Mouse (Mus musculus) E14TG2a.4 (cell line): ENCODE results near the gene Col13a1.
A peak's percentile ranks its signal among the peaks of the same experiment; 100 is the strongest.

ENCODE experiments used
- H3K27me3 ChIP-seq: 2 replicates; pipeline ENCODE4 v1.6.1; 2014; ENCODE audit warnings: low read length, control low read depth; ENCODE audit not compliant: insufficient read depth
- H3K36me3 ChIP-seq: 2 replicates; pipeline ENCODE4 v1.6.1; 2014; ENCODE audit warnings: low read length, control low read depth; ENCODE audit not compliant: insufficient read depth
- H3K4me1 ChIP-seq: replicated peaks from 2 replicates; pipeline ENCODE4 v1.6.1; 2014; ENCODE audit warnings: low read depth, low read length, control low read depth
- H3K4me3 ChIP-seq: replicated peaks from 2 replicates; pipeline ENCODE4 v1.5.1; 2014; ENCODE audit warnings: mild to moderate bottlenecking, low read length
- H3K9me3 ChIP-seq: 2 replicates; pipeline ENCODE4 v1.6.1; 2014; ENCODE audit warnings: low read length, control low read depth
- CTCF ChIP-seq: conservative IDR thresholded peaks from 2 replicates; pipeline ENCODE4 v1.5.1; 2014; ENCODE audit warnings: low read length
- NANOG ChIP-seq: IDR thresholded peaks from 2 replicates; pipeline ENCODE4 v1.6.1; 2014; ENCODE audit warnings: borderline replicate concordance, low read length, mixed read lengths
- POU5F1 ChIP-seq: IDR thresholded peaks from 2 replicates; pipeline ENCODE4 v1.6.1; 2014; ENCODE audit warnings: low read length, borderline replicate concordance

Col13a1 gene

DNA sequence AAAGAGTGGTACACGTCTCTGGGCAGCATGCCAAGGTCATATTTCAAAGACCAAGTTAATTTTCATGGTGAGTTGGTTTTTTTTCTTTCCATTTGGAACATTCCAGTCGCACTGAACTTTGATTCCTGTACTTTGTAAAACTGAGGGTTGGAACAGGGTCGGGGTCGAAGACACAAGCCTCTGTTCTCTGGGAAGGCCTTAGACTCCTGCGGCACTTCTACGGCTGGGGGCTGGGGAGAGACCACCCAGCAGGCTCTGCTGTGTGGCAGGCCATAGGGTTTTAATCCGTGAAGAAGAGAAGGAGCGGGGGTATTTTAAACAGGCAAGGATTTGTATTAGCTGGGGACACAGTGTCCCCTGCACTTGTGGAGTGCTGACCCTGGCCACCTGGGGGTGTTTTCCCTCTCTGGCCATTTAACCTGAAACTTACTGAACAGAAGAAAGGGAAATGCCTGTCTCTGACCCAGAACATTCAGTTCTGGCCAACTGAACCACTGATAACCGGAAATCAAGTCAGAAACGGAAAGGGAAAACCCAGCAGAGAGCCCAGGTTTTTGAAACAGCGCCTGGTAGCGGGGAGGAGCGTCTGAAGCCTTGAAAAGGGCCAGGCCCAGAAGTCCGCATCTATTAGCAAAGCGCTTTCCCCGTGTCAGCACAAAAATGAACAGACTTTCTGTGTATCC lies 152.0 kb downstream of the Col13a1 start:
- Histone ChIP-seq H3K4me3 (peak overlapping the region; percentile 63), H3K36me3 (no peaks in the 10 kb centered on the region), H3K4me1 (peaks cover 82% of the 10 kb centered on the region), H3K27me3 (peaks cover 33% of the 10 kb centered on the region), H3K9me3 (no peaks in the 10 kb centered on the region)
- no peak for TF ChIP-seq NANOG
- no peak for TF ChIP-seq CTCF
- no peak for TF ChIP-seq POU5F1

DNA sequence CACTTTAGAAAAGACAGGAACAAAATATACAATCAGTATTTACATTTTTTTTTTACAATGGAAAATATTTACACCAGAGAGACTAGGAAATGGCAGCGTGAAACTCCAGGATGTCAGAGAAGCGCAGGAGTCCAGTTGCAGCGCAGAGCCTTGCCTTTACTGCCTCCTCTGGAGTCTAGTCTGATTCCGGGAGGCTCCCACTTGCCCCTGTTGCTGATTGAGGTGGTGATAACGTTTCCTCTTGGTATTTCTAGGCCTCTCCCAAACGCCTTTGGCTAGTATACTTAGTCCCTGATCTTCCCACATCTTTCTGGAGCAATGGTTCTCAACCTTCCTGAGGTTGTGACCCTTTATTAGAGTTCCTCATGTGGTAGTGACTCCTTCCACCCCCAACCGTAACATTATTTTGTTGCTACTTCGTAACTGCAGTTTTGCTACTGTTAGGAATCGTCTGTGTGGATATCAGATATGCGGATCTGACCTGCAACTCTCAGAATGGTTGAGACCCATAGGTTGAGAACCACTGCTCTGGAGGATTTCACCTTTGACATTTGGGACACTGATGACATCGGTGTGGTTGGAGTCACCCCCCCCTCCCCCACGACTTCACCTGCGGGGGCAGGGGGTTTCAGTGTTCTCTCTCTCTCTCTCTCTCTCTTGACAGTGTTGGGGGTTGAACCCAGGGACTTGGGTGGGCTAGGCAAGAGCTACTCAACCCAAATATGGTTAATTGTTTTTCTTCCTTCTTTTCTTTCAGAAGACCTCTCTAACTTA lies 152.7 kb downstream of the Col13a1 start:
- Histone ChIP-seq H3K9me3 (no peaks in the 10 kb centered on the region), H3K4me3 (no peak overlapping the region), H3K27me3 (peaks cover 30% of the 10 kb centered on the region), H3K4me1 (peaks cover 81% of the 10 kb centered on the region), H3K36me3 (no peaks in the 10 kb centered on the region)
- TF ChIP-seq NANOG, result no peak
- no peak for TF ChIP-seq POU5F1
- TF ChIP-seq CTCF, result no peak

GRCm38 (mm10) chr10:61825536-61825935 lies 153.4 kb downstream of the Col13a1 start:
- peaks cover 29% of the 10 kb centered on the region for H3K27me3 ChIP-seq
- H3K9me3 ChIP-seq, result no peaks in the 10 kb centered on the region
- H3K4me1 ChIP-seq, result peaks cover 81% of the 10 kb centered on the region
- H3K36me3 ChIP-seq, result no peaks in the 10 kb centered on the region
- TF ChIP-seq NANOG, result no peak
- H3K4me3 ChIP-seq, result no peak overlapping the region

GRCm38 (mm10) chr10:61823731-61824115 lies 155.2 kb downstream of the Col13a1 start:
- Histone ChIP-seq H3K36me3 (no peaks in the 10 kb centered on the region), H3K4me3 (no peak overlapping the region), H3K4me1 (peaks cover 78% of the 10 kb centered on the region), H3K27me3 (peaks cover 32% of the 10 kb centered on the region), H3K9me3 (no peaks in the 10 kb centered on the region)
- TF ChIP-seq CTCF, result no peak
- no peak for TF ChIP-seq POU5F1
- TF ChIP-seq NANOG, result no peak

DNA sequence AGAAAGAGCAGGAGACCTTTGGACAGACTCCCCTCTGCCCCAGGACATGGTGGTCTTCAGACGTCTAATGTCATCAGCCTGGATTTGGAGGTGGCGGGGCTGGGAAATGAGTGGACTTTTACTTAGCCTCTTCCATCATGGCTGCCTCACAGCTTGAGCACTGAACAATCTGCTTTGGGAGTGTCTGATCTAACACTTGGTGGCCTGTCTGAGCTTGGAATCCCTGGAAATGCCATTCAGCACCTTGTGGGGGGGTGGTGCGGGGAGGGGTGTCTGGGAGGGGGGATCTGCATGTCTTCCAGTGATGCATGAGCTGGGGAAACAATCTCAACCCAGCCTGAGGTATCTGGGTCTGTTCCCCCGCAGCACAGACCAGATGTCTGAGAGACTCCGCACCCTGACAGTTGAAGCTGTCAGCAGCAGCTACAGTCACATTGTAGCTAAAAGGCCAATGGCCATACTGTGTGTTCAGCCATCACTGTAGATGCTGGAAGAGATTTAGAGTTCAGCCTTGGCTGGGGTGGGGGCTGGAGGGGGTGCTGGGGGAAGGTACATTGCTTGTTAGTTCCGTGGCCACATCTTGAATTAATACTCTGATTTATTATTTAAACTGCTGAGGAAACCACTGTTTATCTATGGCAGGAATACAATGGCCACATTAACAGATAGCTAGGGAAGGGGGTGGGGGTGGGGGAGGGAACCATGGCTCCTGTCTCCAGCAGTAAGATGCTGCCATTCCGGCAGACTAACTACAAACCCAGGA lies 155.8 kb downstream of the Col13a1 start:
- Histone ChIP-seq H3K4me3 (no peak overlapping the region), H3K9me3 (no peaks in the 10 kb centered on the region), H3K4me1 (peaks cover 72% of the 10 kb centered on the region), H3K27me3 (peaks cover 37% of the 10 kb centered on the region), H3K36me3 (no peaks in the 10 kb centered on the region)
- no peak for TF ChIP-seq NANOG
- TF ChIP-seq POU5F1, result no peak
- no peak for TF ChIP-seq CTCF

DNA sequence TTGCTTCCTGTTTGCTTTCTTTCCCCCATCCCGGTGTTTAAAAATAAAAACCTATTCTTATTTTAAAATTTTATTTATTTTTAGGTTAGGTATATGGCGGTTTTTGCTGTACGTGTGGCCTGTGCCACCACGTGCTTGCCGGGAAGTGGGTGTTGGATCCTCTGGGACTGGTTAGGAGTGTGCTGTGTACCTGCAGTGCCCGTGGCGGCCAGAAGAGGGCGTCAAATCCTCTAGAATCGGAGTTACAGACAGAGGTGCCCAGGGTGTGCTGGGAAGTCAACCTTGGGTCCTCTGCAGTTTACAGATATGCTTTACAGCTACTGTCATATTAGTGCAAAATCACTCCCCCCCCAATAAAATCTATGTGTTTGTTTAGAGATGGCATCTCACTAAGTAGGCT lies 158.9 kb downstream of the Col13a1 start:
- H3K27me3 ChIP-seq, result peaks cover 13% of the 10 kb centered on the region
- no peak overlapping the region for H3K4me3 ChIP-seq
- TF ChIP-seq NANOG (no peak), CTCF (peak; percentile 70)
- no peaks in the 10 kb centered on the region for H3K36me3 ChIP-seq
- no peaks in the 10 kb centered on the region for H3K9me3 ChIP-seq
- H3K4me1 ChIP-seq, result peaks cover 51% of the 10 kb centered on the region

- H3K9me3 ChIP-seq, result no peaks in the 10 kb centered on the region; the same call in 1 of the 2 replicates
- H3K36me3 ChIP-seq, result no peaks in the 10 kb centered on the region
- H3K4me1 ChIP-seq, result peaks cover 8% of the 10 kb centered on the region
- no peak overlapping the region for H3K4me3 ChIP-seq
- TF ChIP-seq POU5F1 (no peak), CTCF (no peak), NANOG (no peak)
- peaks cover 15% of the 10 kb centered on the region; the same call in 1 of the 2 replicates for H3K27me3 ChIP-seq
Observed at GRCm38 (mm10) chr10:61811987-61812386, 166.9 kb downstream of the Col13a1 start.

GRCm38 (mm10) chr10:61798133-61798576 lies 180.8 kb downstream of the Col13a1 start:
- TF ChIP-seq CTCF (no peak), NANOG (no peak), POU5F1 (no peak)
- H3K27me3 ChIP-seq, result peaks cover 5% of the 10 kb centered on the region; the same call in 1 of the 2 replicates
- H3K4me3 ChIP-seq, result no peak overlapping the region
- peaks cover 17% of the 10 kb centered on the region for H3K9me3 ChIP-seq
- peaks cover 31% of the 10 kb centered on the region for H3K4me1 ChIP-seq
- no peaks in the 10 kb centered on the region for H3K36me3 ChIP-seq
